Mouse (Mus musculus) adipocyte (in vitro differentiated cells): ENCODE measurements around the gene Gm28043.
"Not testable (repeated sequence)": the region's sequence is repeated elsewhere in the genome, so short reads cannot be mapped to it uniquely, and the experiment has no call there.

Experiments
- DNase-seq: peaks from one replicate; pipeline ENCODE4 v3.0.0-alpha.2; 2016; ENCODE audit warnings: low spot score

The Gm28043 gene

DNA sequence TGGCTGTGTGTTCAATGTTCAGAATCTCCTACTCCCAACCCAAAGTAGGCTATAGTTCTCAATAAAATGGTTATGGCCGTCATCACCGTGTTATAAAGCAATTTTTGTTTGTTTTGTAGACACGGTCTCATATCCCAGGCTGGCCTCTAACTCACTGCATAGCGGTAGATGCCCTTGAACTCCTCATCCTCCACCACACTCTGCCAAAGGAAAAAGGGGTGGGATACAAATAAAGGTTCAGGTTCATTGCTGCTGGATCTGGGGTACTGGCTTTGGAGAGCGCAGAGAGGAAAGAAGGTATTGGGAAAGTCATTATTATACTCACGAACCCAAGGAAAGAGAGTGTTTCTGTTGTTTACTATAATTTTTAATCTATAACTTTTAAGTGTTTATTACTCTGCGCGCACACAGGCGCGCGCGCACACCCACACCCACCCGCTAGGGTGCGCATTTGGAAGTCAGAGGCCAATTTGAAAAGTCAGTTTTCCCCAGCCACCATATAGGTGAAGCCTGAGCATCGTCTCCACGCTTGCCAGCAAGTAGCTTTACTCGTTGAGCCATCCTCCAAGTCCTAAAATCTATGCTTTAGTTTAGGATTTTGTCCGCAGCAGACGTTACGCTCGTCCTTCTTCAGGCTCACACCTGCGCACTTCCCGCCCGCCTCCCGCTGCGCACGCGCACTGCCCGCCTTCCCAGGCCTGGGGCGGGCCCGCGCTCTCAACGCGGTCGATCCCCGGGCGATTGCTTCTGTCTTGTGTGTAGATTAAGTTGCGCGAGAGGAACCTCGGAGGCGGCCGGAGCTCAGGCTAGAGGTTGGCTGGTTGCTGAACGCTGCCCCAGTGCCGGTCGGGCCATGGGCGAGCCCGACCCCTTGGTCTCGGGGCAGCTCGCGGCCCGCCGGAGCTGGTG is at the start of gene Gm28043, which contains the start of gene Rnf8:
Gene Gm28043 (plus strand): TSS at position 762 of the 909 bp plus-strand sequence.
Gene Rnf8 (plus strand): TSS at position 676 of the 909 bp plus-strand sequence.
- peak; percentile 96 for DNase-seq

DNA sequence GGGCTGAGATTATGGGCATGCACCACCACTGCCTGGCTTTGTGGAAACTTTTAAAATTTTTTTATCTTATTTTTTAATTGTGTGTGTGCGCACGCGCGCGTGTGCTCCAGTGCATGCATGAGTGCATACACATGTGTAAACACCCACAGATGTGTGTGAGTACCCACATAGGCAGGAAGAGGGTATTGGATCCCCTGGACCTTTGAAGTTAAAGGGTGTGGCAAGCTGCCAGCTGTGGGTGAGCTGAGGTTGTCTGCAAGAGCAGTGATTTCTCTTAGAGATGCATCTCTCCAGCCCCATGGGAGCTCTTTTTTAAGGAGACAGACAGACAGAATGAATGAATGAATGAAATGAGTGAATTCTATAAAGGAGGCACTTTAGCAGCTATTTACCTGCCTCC is 49.2 kb upstream of the Gm28043 start:
- DNase-seq, result no peak

DNA sequence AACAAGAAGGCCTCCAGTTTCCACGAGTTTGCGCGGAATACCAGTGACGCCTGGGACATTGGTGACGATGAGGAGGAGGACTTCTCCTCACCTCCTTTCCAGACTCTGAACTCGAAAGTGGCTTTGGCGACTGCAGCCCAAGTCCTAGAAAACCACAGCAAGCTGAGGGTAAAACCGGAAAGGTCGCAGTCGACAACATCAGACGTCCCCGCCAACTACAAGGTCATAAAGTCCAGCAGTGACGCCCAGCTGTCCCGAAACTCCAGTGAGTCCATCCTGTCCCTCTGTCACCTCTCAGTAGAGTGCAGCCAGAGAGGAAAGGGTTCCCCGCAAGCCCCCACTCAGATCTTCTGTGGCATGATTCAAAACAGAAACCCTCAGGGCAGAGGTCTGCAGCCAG is 46.2 kb upstream of the Gm28043 start:
- DNase-seq, result no peak

DNA sequence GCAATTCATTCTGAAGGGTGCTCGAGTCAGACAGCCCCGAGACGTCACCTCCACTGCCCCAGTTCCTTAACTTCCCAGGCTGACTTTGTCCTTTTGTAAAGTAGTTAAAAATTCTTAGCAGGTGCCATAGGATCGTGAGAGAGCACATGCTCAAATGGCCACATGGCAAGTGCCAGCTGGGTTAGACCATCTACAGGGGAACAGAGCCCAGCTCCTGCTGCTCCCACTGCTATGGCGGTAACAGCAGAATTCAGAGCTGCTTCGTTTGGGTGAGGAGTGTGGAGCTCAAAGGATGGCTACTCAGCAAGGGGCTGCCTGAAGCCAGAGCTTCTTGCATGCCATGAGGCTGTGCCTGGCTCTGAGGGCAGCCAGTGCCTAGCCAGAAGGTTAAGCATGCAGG is 44.8 kb upstream of the Gm28043 start:
- DNase-seq, result no peak

DNA sequence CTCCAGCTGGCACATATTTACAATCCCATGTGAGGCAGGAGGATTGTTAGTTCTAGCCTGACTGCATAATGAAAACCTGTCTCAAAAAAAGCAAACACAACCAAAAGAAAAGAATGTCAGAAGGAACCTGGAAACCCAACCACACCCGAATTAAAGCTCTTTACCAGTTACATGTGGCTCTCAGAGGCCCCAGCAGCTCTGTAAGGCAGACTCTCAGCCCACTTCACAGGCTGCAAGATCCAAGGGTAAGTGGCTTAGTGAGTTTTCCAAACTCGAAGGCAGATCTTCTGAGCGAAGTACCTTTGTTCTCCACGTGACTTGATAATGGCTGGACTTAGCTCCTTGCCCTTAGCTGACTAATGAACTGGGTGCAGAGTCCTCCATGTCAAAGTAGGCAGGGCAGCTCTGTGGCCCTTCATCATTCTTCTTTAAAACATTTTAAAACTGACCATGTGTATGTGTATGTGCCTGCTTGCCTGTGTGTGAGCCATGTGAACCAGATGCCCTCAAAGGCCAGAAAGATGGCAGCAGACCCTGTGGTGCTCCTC is 35.0 kb upstream of the Gm28043 start:
- no peak for DNase-seq

DNA sequence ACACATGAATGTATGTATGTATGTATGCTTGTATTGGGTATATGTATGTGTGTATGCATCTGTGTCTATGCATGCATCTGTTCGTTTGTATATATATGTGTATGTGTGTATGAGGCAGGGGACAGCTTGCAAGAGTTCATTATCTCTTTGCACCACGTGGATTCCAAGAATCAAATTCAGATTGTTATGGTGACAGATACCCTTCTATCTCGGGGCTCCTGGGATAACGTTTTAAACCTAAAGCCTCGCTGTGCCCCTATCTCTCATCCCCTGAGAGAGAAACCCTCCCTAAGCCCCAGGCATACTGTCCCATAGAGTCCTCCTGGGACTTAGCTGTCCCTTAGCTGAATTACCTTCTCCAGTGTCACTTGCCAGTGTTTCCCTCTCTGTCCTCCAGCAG is 31.1 kb upstream of the Gm28043 start:
- no peak for DNase-seq

DNA sequence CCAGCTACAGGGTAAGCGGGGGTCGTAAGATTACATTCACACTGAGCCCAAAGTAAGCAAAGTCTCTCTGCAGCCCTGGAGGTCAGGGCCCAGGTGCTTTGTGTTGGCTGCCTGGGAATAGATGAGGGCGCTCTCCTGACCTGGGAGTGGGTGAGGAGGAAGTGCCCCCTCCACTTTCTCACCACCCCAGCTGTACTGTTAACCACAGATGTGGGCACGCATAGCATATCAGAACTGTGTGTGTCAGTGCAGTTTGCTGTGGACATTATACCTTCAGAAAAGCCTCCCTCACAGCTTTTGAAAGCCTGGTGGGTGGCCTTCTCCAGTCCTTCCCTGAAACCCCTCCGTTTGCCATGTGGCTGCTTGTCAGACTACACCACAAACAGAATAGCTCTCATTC is 30.4 kb upstream of the Gm28043 start:
- no peak for DNase-seq

DNA sequence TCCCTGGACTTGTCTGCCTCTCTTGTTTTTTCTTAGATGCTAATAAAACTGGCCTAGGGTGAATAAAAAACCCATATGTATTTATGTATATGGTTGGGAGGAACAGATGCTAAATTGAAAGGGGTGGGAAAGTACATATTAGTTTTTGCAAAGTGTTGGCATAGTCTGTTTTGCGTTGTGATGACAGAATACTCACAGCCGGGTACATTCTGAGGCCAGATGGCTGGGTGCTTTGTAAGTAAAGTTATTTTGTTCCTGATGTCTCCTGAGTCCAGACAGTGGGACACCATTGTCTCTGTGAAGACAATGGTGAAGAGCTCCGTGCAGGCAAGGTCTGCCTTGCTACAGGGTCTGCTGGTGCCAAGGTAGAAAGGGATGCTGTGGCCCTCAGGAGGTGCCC is 29.9 kb upstream of the Gm28043 start:
- no peak for DNase-seq

DNA sequence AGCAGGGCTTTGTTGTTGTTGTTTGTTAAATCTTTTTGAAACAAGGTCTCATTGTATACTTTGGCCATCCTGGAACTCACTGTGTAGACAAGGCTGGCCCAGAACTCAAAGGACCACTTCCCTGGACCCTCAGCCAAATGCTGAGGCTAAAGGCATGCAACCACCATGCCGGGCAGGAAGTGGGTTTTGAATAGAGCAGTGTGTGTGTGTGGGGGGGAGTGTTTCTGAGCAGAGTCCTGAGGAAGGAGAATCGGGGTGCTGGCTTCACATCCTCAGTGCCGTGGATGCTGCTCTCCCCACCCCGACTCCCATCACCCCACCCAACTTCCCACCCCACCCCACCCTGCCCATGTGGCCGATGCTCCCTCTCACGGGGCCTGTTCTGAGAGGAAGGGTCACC is 29.2 kb upstream of the Gm28043 start:
- DNase-seq, result no peak

DNA sequence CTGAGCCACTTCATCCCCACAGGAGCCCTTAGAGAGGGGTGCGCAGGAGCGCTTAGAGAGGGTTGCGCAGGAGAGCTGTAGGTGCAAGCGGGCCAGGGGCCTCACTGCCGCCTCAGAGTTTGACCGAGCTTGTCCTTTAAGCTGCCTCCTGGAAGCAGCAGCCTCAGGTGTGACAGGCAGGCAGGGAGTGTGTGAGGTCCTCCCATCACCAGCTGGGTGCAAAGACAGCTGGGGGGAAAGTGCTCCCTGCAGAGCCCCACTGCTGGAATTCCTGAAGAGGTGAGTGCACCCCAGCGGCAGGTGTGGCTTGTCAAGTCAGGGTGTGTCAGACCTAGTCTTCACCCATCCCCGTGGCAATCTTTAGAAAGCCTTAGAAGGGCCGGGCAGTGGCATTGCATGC is 27.8 kb upstream of the Gm28043 start:
- no peak for DNase-seq

DNA sequence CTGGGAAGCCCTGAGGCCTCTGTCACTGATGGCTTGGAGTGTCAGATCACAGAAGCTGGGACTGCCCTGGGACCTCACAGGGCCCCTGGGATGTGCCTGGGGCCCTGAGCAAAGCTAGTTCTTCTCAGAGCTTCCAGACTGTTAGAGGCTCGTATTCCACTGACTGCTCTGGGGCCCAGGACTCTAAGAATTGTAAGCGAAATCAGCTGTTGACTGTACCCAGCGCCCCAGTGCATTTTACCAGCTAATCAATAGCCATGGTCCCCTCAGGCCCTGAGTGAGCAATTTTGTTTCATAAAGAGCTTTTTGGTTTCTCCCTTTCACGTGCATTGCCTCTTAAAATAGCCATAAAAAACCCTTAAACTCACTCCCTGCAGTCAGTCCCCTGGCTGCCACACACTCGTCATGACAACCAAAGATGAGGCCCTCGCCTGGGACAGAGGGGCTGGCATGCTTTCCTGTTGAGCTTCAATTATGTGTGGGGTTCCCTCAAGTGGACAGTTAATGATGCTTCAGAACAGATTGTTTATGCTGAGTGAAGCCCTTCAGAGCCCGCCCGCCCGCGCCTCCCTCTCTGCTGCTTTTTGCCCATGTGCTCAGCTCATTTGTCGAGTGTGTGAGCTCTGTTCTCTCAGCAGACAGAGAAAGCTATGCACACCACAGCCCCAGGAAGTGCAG is 25.3 kb upstream of the Gm28043 start:
- no peak for DNase-seq

DNA sequence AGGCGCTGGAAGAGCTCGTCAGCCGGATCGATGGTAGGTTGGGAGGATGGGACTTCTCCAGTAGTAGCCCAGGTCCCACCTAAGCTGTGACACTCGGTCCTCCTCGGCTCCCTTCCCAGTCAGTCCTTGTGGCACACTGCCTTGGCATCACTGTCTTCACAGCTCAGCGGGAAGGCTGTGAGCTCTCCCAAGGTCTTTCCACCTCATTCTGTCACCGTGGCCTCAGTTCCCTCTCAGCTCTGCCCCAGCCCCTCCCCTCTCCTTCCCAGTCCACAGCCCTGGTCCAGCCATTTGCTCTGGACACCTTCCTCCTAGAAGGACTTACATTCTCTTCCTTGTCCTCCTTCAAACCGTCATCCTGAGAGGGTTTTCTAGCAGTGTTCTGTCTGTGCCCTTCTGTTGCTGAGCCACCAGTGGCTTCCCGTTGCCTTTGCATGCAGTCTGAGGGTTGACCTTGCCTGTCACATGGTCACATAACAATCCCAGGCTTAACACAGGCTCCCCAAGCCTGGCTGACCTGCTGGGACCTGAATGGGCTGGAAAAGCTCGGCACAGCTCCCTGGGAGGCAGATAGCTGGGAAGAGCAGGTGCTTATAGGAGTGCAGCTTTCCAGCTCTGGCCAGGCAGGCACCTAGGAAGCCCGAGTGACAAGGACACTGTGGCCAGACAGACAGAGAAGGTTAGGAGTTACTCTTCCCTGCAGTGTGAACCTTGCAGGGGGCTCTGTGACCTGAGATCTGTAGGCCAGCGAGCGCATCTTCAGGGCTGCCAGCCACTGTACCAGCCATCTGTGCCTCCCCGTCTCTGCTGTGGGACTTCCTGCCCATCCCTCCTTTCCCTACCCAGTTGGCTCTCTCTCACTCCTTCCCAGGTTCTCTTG is 18.5 kb upstream of the Gm28043 start:
- DNase-seq, result no peak

DNA sequence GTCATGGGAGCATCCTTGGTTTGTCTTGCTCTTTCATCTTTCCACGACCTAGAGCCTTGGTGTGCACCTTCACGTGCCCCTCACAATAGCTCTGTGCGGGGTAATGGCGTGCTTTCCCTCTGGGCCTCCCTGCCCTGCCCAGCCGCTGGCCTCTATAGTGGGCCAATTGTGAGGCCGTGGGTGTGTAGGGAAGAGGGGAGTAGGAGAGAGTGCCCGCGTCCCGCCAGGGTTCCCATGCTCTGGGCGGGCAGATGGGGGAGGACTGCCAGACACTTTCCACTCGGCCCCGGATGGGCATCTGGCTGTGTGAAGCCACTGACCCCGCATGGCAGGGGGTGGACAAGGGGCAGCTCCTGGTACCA is 17.9 kb upstream of the Gm28043 start:
- DNase-seq, result no peak

DNA sequence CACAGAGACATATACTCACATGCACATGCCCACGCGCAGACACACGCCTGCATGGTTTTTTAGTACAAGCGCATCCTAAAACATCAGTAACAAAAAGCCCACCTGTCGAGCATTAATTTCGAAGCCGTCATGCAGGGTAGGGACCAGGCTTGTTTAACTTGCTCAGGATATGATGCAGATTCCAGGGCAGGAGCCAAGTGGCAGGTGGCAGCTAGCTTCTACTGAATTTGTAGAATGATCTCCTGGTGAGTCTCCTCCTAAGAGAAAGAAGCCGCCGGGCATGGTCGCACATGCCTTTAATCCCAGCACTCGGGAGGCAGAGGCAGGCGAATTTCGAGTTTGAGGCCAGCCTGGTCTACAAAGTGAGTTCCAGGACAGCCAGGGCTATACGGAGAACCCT is 15.6 kb upstream of the Gm28043 start:
- no peak for DNase-seq

DNA sequence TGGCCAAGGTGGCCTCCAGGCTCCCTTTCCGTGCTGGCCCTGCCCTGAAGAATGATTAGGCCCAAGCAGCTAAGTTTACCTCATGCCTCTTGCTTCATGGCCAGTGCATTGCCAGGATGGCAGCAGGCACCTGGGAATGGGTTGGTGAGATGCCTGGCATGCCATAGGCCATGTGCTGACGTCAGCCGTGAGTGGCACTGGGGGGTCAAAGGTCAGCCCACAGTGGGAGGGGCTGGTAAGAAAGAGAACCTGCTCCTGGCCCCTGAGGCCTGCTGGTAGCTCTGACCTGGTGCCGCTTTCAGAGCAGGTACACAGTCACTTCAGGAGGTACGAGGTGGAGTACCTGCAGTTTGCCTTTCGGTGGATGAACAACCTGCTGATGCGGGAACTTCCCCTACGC is 15.1 kb upstream of the Gm28043 start:
- DNase-seq, result no peak

DNA sequence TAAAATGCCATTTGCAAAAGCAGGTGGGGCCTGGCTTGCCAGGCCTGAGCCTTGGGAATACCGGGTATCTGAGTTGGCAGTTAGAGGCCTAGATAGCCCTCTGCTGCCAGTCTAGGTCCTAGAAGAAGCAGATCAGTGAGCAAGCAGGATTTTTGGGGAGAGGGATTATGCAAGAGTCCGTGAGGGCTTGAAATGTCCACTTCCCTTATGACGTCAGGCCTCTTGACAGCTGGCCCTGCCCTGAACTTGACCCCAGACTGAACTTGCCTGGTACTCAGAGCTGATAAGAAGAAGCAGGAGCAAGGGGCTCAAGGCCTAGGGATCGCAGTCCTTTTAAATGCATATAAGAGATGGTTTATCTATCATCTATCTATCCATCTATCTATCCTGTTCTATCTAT is 13.3 kb upstream of the Gm28043 start:
- DNase-seq, result peak; percentile 50

DNA sequence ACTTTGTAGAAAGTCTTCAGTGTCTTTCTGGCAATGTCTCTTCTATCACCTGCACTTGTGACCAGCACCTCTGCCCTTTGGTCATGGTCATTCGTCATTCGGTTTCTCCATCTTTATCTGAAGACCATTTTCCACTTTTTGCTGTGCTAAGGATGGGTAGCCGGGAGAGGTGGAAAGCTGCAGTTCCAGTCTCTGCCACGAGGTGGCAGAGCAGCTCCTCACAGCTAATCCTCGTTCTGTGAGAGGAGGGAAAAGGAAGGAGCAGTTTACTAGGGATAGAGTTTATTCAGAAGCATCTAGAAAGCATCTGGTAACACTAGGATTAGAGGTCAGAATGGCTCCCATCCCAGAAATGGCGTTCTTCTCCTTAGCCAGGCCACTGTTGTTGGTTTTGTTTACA is 11.4 kb upstream of the Gm28043 start:
- peak; percentile 87 for DNase-seq

DNA sequence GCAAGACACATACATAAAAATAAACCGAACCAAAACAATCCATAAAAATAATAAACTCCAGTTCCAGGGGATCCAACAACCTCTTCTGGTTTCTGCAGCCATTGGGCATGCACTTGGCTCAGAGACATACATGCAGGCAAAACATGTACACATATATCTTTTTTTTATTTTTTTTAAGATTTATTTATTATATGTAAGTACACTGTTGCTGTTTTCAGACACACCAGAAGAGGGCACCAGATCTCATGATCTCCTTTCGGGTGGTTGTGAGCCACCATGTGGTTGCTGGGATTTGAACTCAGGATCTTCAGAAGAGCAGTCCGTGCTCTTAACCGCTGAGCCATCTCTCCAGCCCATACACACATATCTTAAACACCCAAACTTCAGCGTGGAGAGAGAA is 1.2 kb upstream of the Gm28043 start:
- DNase-seq, result not testable (repeated sequence)

DNA sequence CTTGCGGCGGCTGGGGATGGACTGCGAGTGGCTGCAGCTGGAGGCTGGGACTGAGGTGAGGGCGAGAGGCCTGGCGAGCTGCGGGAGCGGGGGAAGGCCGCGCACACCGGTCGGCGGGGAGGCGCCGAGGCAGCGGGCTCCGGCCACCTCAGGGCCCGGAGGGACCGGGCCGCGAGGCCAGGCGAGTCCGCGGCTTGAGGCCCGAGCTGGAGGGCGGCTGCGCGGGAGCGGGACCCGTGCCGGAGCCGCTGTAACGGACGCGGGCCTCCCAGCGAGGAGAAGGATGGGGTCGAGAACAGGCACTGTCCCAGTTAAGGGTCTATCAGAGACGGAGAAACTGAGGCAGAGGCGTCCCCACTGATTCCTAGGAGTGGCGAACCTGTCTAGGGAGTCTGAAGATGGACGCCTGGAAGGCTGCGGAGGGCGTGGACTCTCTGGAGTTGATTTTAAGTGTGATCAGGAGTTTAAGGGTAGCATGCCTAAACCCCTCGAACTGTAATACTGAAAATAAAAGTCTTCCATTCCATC is 412 bp downstream of the Gm28043 start:
- DNase-seq, result peak; percentile 36

DNA sequence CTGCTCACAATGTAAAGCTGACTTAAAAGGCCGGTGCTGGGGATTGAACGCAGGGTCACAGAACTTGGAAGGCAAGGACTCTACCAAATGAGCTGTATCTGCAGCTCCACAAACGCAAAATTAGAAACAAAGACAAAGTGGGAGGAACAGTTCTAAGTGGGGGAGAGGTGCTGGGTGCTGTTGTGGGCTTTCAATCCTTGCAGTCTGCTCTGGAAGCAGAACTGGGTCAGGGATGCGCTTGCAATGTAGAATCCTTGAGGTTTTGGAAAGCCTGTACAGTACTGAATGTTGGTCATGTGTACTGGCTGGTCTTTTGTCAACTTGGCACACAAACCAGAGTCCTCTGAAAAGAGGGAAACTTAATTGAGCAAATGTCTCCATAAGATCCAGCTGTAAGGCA is 940 bp downstream of the Gm28043 start:
- DNase-seq, result peak; percentile 77

DNA sequence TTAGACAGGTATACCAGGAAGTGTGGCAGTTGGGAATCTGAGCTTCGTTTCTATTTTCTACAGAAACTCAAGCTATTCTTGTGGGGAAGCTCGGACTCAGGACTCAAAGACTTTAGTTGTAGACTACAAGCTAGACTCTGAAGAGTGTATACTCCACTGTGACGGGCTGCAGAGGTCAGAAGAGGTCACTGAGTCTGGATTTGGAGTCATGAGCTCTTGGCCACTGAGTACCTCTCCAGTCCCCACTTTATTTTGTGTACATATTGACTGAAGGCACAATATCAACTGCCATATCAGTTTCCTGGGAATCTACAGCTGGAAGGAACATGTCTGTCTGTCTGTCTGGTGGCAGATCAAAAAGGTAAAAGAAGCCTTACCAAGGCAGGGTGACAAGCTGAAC is 4.6 kb downstream of the Gm28043 start:
- DNase-seq, result no peak

DNA sequence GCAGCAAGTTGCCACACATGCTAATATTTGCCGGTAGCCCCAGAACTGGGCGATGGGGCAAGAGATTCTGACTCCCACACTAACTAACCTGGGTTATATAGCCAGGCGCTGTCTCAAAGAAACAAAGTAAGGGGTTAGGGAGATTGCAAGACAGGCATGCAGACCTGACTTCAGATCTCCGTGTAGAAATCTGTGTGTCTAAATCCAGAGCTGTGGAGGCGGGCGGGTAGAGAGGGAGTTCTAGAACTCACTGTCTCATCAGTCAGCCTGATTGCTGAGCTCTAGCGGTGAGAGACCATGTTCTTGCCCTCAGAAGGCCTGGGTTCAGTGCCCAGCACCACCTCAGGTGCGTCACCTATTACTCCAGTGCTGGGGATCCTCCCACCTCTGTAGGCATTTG is 8.8 kb downstream of the Gm28043 start:
- no peak for DNase-seq
